Mouse (Mus musculus): ENCODE data around the gene 4430402I18Rik. TPM values are rescaled to one million over a fixed set of nuclear protein-coding genes. Genes with fewer than 3 reads are reported as not detected.

4430402I18Rik gene
- polyA plus RNA-seq, 1 experiment from 2014 or later, result 3.4 TPM

DNA sequence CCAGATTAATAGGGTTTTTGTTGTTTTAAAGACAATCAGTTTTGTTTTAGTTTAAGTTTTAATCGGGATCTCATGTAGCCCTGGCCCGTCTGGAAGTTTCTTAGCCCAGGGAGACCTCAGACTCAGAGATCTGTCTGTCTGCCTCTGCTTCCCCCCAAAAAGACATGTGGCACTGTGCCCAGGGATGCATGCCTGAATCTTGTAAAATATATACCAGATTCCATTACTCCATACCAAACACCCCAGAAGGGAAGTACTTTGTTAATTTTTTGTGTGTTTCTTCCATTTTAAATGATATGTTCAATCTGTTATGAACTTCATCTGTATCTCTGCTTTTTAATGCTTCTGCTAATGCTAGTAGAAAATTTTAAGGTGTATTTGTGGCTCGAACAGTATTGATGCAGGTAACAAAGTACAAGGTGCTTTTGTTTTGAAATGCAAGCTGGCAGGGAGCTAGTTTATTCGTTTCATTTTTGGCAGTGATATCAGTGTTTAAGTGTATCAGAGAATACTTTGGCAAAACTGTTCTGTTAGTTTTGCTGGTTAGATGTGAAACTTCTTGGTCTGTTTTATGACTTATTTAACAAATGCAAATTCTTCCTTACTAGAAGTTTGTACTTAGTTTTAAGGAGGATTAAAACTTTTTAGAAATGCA is 30.5 kb upstream of the 4430402I18Rik start:
- 91% methylated on average over 4 of the region's 4 CpGs for WGBS
- no peaks in the 10 kb centered on the region for H3K9me3 ChIP-seq (ENCODE audit: low read length)
- ATAC-seq (ENCODE audit: low FRiP score, low TSS enrichment), result no peak
- H3K9ac ChIP-seq (replicated peaks; ENCODE audit: low read length), result no peak overlapping the region
- no peak overlapping the region for H3K4me3 ChIP-seq (ENCODE audit: low read length)
- H3K4me2 ChIP-seq (replicated peaks; ENCODE audit: low read depth, low read length), result no peak overlapping the region
- H3K36me3 ChIP-seq (ENCODE audit: insufficient read depth, low read length), result peaks cover 50% of the 10 kb centered on the region
- no peak overlapping the region for H3K27ac ChIP-seq (ENCODE audit: low read length)
- H3K4me1 ChIP-seq (ENCODE audit: insufficient read depth, low read length), result no peaks in the 10 kb centered on the region
- H3K27me3 ChIP-seq (ENCODE audit: insufficient read depth, low read length), result no peaks in the 10 kb centered on the region

DNA sequence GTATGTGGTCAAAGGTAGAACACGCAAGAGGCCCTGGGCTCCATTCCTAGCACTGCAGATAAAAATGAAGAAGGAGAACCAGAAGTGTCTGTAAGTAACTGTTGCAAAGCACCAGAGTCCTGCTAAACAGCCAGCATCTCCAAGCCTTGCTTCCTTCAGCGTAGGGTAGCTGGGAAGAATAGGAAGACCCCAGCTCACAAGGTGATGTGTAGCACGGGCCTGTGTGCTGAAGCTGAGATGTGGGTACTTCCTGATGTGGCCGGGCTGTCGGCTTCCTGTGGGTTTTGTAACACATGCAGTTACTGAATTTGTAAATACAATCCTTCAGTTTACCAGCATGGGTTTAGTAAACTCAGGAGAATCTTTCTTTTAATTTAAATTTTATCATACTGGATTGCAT is 27.8 kb upstream of the 4430402I18Rik start:
- Histone ChIP-seq H3K9me3 (ENCODE audit: low read length) (no peaks in the 10 kb centered on the region), H3K4me2 (replicated peaks; ENCODE audit: low read depth, low read length) (no peak overlapping the region), H3K4me3 (ENCODE audit: low read length) (no peak overlapping the region), H3K4me1 (ENCODE audit: insufficient read depth, low read length) (peaks cover 7% of the 10 kb centered on the region), H3K36me3 (ENCODE audit: insufficient read depth, low read length) (peaks cover 29% of the 10 kb centered on the region), H3K27me3 (ENCODE audit: insufficient read depth, low read length) (no peaks in the 10 kb centered on the region), H3K27ac (ENCODE audit: low read length) (no peak overlapping the region), H3K9ac (replicated peaks; ENCODE audit: low read length) (no peak overlapping the region)
- no peak for ATAC-seq (ENCODE audit: low FRiP score, low TSS enrichment)
- 93% methylated on average over 5 of the region's 5 CpGs for WGBS

DNA sequence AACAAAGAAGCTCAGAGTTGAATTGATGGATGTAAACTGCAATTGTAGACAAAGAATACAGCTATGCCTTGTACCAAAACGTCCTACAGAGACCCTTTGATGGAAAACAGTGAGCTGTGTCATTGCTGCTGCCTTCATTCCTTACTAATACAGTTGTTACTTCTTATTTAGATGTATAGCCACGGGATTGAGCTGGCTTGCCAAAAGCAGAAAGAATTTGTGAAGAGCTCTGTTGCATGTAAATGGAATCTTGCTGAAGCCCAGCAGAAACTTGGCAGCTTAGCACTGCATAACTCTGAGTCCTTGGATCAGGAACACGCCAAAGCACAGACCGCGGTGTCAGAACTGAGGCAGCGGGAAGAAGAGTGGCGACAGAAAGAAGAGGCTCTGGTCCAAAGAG is 27.3 kb upstream of the 4430402I18Rik start:
- Histone ChIP-seq H3K4me2 (replicated peaks; ENCODE audit: low read depth, low read length) (no peak overlapping the region), H3K4me3 (ENCODE audit: low read length) (no peak overlapping the region), H3K9me3 (ENCODE audit: low read length) (no peaks in the 10 kb centered on the region), H3K4me1 (ENCODE audit: insufficient read depth, low read length) (peaks cover 7% of the 10 kb centered on the region), H3K9ac (replicated peaks; ENCODE audit: low read length) (no peak overlapping the region), H3K27ac (ENCODE audit: low read length) (no peak overlapping the region), H3K36me3 (ENCODE audit: insufficient read depth, low read length) (peaks cover 24% of the 10 kb centered on the region), H3K27me3 (ENCODE audit: insufficient read depth, low read length) (no peaks in the 10 kb centered on the region)
- 83% methylated on average over 7 of the region's 7 CpGs for WGBS
- ATAC-seq (ENCODE audit: low FRiP score, low TSS enrichment), result no peak

DNA sequence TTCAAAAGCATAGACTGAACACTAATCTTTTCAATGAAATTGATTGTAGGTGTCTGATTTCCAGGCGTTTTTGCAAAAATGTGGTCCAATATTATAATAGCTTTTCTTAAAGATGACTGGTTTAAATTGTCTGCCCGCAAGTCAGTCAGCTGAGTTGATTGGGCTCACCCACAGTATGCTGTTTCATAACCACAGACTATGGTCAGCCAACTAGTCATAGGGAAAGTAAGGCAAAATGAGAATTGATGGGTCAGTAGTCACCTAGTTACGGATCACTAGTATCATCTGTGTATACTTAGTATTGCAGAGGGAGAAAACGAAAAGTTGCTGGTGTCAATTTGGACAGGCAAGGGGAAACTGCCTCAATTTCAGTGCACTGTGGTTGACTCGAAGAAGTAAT is 23.8 kb upstream of the 4430402I18Rik start:
- Histone ChIP-seq H3K27me3 (ENCODE audit: insufficient read depth, low read length) (no peaks in the 10 kb centered on the region), H3K9me3 (ENCODE audit: low read length) (no peaks in the 10 kb centered on the region), H3K36me3 (ENCODE audit: insufficient read depth, low read length) (peaks cover 18% of the 10 kb centered on the region), H3K4me2 (replicated peaks; ENCODE audit: low read depth, low read length) (peak overlapping the region; percentile 72), H3K27ac (ENCODE audit: low read length) (no peak overlapping the region), H3K9ac (replicated peaks; ENCODE audit: low read length) (peak overlapping the region; percentile 71), H3K4me3 (ENCODE audit: low read length) (peak overlapping the region; percentile 67), H3K4me1 (ENCODE audit: insufficient read depth, low read length) (peaks cover 7% of the 10 kb centered on the region)
- WGBS, result 60% methylated on average over 5 of the region's 5 CpGs
- no peak for ATAC-seq (ENCODE audit: low FRiP score, low TSS enrichment)

DNA sequence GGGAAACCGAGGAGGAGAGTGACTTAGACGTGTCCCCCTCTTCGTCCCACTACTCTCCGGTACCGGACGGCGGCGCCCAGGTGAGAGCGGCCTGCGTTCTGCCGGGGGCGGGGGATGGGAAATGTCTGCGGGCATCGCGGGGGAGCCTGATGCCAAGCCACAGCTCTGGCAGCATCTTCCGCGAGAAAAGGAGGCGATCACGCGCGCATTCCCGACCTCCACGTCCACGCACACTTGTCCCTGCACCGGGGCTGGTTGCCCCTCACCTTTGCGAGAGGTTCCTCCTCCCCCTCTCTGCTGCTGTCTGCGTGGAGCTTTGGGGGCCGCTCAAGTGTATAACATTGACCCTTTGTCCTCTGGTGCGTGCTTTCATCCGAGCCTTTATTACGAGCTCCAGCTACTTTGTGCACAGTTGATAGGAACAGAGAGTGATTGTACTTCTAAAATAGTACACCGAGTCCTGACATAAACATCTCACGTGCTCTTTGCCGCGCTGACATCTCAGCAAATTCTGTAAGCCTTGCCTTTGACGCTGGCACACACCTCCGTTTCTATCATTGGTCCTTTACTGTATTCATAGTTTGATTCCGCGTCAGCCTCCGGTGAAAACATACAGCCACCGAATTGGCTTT is 23.1 kb upstream of the 4430402I18Rik start:
- WGBS, result under 1% methylated on average over 41 of the region's 41 CpGs
- Histone ChIP-seq H3K9me3 (ENCODE audit: low read length) (no peaks in the 10 kb centered on the region), H3K4me2 (replicated peaks; ENCODE audit: low read depth, low read length) (peak overlapping the region; percentile 72), H3K9ac (replicated peaks; ENCODE audit: low read length) (peak overlapping the region; percentile 71), H3K4me3 (ENCODE audit: low read length) (peak overlapping the region; percentile 67), H3K27ac (ENCODE audit: low read length) (peak overlapping the region; percentile 84), H3K36me3 (ENCODE audit: insufficient read depth, low read length) (peaks cover 16% of the 10 kb centered on the region), H3K27me3 (ENCODE audit: insufficient read depth, low read length) (no peaks in the 10 kb centered on the region), H3K4me1 (ENCODE audit: insufficient read depth, low read length) (peaks cover 7% of the 10 kb centered on the region)
- peak; percentile 65 for ATAC-seq (ENCODE audit: low FRiP score, low TSS enrichment)

DNA sequence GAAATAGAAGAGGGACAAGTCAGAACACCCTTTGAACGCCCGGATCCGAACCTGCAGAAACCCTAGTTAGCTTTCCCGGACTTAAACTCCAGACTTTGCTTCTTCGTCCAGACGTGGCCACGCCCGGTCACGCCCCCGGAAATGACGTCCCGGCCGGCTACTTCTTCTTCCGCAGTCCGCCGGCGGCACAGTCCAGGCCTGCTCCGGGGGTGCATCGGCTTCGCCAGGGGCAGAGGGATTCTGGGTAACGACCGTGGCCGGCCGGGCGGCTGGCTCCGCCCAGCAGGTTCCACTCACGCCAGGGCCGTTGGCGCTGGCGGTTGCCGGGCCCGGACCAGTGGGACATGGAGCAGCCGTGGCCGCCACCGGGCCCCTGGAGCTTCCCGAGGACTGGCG is 22.6 kb upstream of the 4430402I18Rik start, which contains the start of gene Cdc37l1:
Cdc37l1 (plus strand) TSS at position 159 of the 396 bp plus-strand sequence.
- no peaks in the 10 kb centered on the region for H3K9me3 ChIP-seq (ENCODE audit: low read length)
- H3K4me2 ChIP-seq (replicated peaks; ENCODE audit: low read depth, low read length), result peak within 1 kb of the TSS; percentile 72
- peaks cover 11% of the 10 kb centered on the region for H3K36me3 ChIP-seq (ENCODE audit: insufficient read depth, low read length)
- H3K9ac ChIP-seq (replicated peaks; ENCODE audit: low read length), result peak within 1 kb of the TSS; percentile 71
- peak within 1 kb of the TSS; percentile 67 for H3K4me3 ChIP-seq (ENCODE audit: low read length)
- peak; percentile 99 for ATAC-seq (ENCODE audit: low FRiP score, low TSS enrichment)
- peaks cover 7% of the 10 kb centered on the region for H3K4me1 ChIP-seq (ENCODE audit: insufficient read depth, low read length)
- no peaks in the 10 kb centered on the region for H3K27me3 ChIP-seq (ENCODE audit: insufficient read depth, low read length)
- WGBS, result under 1% methylated on average over 37 of the region's 37 CpGs
- H3K27ac ChIP-seq (ENCODE audit: low read length), result peak within 1 kb of the TSS; percentile 84

DNA sequence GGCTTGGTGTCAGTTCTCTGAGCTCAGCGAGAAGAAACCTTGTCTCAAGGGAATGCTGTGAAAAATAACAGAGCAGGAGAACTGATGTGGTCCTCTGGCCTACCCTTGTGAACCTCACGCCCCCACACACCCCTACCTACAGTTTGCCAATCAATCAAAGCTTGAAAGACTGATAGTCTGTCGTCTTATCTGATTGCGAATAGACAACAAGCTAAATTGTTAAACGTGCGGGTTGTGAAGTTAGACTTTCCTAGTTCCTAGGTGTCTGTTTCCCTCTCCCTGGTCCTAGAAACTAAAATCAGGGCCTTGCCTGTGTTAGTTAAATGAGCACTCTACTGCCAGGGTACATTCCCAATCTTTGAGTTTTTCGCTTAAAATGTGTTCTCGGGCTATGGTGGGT is 21.9 kb upstream of the 4430402I18Rik start:
- Histone ChIP-seq H3K4me2 (replicated peaks; ENCODE audit: low read depth, low read length) (peak overlapping the region; percentile 72), H3K4me3 (ENCODE audit: low read length) (peak overlapping the region; percentile 67), H3K27me3 (ENCODE audit: insufficient read depth, low read length) (no peaks in the 10 kb centered on the region), H3K4me1 (ENCODE audit: insufficient read depth, low read length) (peaks cover 7% of the 10 kb centered on the region), H3K36me3 (ENCODE audit: insufficient read depth, low read length) (peaks cover 6% of the 10 kb centered on the region; the same call in 1 of the 2 replicates), H3K9ac (replicated peaks; ENCODE audit: low read length) (peak overlapping the region; percentile 71), H3K9me3 (ENCODE audit: low read length) (no peaks in the 10 kb centered on the region), H3K27ac (ENCODE audit: low read length) (peak overlapping the region; percentile 62; the same call in 1 of the 2 replicates)
- ATAC-seq (ENCODE audit: low FRiP score, low TSS enrichment), result no peak
- 61% methylated on average over 8 of the region's 8 CpGs for WGBS

DNA sequence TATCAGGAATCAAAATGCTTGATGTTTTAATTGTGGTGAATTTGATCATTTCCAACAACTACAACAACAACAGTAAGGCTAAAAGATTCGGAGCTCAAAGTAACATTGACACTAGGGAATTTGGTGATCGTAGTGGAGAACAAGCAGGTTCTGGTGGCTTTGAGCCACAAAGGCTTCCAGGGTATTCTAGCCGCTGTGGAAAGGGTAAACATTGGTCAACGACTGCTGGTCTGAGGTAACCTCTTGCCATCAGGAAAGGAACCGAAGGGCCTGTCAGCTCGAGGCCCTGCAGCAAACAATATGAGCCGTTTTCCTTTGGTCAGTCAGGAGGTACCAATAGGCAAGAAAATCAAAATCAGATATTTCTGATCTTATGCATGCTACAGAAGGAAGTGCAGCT is 15.0 kb upstream of the 4430402I18Rik start:
- Histone ChIP-seq H3K9me3 (ENCODE audit: low read length) (no peaks in the 10 kb centered on the region), H3K4me2 (replicated peaks; ENCODE audit: low read depth, low read length) (no peak overlapping the region), H3K9ac (replicated peaks; ENCODE audit: low read length) (no peak overlapping the region), H3K36me3 (ENCODE audit: insufficient read depth, low read length) (no peaks in the 10 kb centered on the region), H3K4me3 (ENCODE audit: low read length) (no peak overlapping the region), H3K4me1 (ENCODE audit: insufficient read depth, low read length) (no peaks in the 10 kb centered on the region), H3K27ac (ENCODE audit: low read length) (no peak overlapping the region), H3K27me3 (ENCODE audit: insufficient read depth, low read length) (no peaks in the 10 kb centered on the region)
- no peak for ATAC-seq (ENCODE audit: low FRiP score, low TSS enrichment)
- 68% methylated on average over 7 of the region's 7 CpGs for WGBS

DNA sequence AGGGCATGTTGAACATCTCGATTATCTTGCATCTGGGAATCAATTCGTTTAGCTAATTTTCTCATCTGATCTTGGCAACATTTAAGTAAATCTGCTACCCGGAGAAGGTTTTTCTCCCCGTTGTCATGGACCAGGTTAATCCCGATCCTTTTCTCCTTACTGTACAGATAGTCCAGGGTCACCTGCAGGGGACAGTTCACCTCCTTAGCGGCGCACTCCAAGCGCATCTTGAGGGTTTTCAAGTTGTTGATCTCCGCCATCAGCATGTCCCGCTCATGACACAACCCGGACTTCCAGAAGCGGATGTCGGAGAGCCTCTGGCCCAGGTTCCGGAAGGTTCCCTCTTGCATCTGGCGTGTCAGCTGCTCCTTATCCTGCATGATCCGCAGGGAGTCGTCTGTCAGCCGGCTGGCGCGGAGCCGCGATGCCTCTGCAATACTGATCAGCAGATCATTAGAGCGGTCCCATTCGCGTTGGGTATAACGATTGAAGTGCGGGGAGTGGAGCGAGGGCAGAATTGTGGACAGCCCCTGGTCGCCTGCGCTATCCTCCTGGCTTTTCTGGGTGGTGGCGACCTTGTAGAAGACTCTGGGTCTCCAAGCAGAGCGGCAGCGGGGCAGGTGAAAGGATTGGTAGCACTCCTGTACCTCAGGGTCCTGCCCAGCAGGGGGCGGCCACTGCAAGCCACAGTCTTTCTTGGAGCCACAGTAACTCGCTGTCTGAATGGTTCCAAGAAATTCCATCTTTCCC is 7.4 kb upstream of the 4430402I18Rik start:
- peaks cover 5% of the 10 kb centered on the region; the same call in 1 of the 2 replicates for H3K27me3 ChIP-seq (ENCODE audit: insufficient read depth, low read length)
- peak overlapping the region; percentile 59 for H3K9ac ChIP-seq (replicated peaks; ENCODE audit: low read length)
- H3K4me3 ChIP-seq (ENCODE audit: low read length), result peak overlapping the region; percentile 46
- no peaks in the 10 kb centered on the region for H3K9me3 ChIP-seq (ENCODE audit: low read length)
- ATAC-seq (ENCODE audit: low FRiP score, low TSS enrichment), result peak; percentile 71; the same call in 1 of the 2 replicates
- peak overlapping the region; percentile 82 for H3K4me2 ChIP-seq (replicated peaks; ENCODE audit: low read depth, low read length)
- no peak overlapping the region for H3K27ac ChIP-seq (ENCODE audit: low read length)
- H3K4me1 ChIP-seq (ENCODE audit: insufficient read depth, low read length), result no peaks in the 10 kb centered on the region
- no peaks in the 10 kb centered on the region for H3K36me3 ChIP-seq (ENCODE audit: insufficient read depth, low read length)
- 21% methylated on average over 35 of the region's 35 CpGs for WGBS

All from kidney, embryonic 16.5 days (tissue).